9 mouse cellular contexts compared by ENCODE assay signal in genomic region chr9:115977598-115978240, GRCm38 (mm10).
DNase-seq lines count a peak whose midpoint lies in the region; ATAC-seq and TF ChIP-seq lines count a peak whose summit lies in the region.
"Had no signal": no experiment of that assay in that cellular context is flagged by ENCODE, and none has a peak within 500 bp of the region (broad histone marks: within the 10 kb centered on the region; RNA-seq: fewer than 3 reads in every experiment).

No protein-coding gene starts in this region.

- TF ChIP-seq CTCF in layer of hippocampus, adult 2 months (conservative IDR thresholded peaks at IDR 0.05), result no peak

- no peak for ATAC-seq in inflammation-experienced regulatory T-cells, adult 6 months

- H3K27ac ChIP-seq in layer of hippocampus, adult 2 months, result no peak overlapping the region
- H3K27ac ChIP-seq: midbrain, embryonic 12.5 days had no signal

- no peak overlapping the region for H3K4me3 ChIP-seq in layer of hippocampus, adult 2 months
- H3K4me3 ChIP-seq: midbrain, embryonic 12.5 days had no signal

- DNase-seq in layer of hippocampus, adult 2 months (ENCODE audit: low spot score in 2 of 2), result peak; percentile 3 to 22
- no peak for DNase-seq in layer of hippocampus, adult 9-10 months (ENCODE audit: low spot score)
- DNase-seq in cerebellum, adult 8-10 months, result peak; percentile 78
- DNase-seq in layer of hippocampus, postnatal 10 days (ENCODE audit: low spot score in 2 of 2), result peak; percentile 50 to 59
- DNase-seq in right cerebral cortex, postnatal 36 days (ENCODE audit: low spot score in 2 of 2), result peak; percentile 48 to 59
- DNase-seq in urinary bladder, postnatal 14 days (ENCODE audit: low spot score), result no peak
- DNase-seq: kidney, adult 11 months had no signal

Comparison
In these comparisons a context has a peak if more than half of its experiments do, and no peak if none do; other contexts are left out.
1. DNase-seq: peak in layer of hippocampus, adult 2 months (2 of 2), cerebellum, adult 8-10 months (single experiment), layer of hippocampus, postnatal 10 days (2 of 2) and right cerebral cortex, postnatal 36 days (2 of 2); none in layer of hippocampus, adult 9-10 months (single experiment) and urinary bladder, postnatal 14 days (single experiment).